Mouse (Mus musculus) kidney, adult 2 months (tissue): ENCODE data around the gene Rasl11b.

Source experiments
- CTCF ChIP-seq: fragments of 200-500 bp; conservative IDR thresholded peaks from 2 replicates; pipeline ENCODE4 v1.5.1; 2011; ENCODE audit warnings: low read depth, mild to moderate bottlenecking, control low read depth, low read length, moderate library complexity, mixed read lengths; ENCODE audit not compliant: insufficient read depth, insufficient read length
- POLR2A ChIP-seq: fragments of 200-500 bp; IDR thresholded peaks from one replicate; pipeline ENCODE4 v1.6.1; 2011; ENCODE audit warnings: low read depth, low read length, control low read depth

- TF ChIP-seq POLR2A (no peak), CTCF (no peak)
These were observed 22.9 kb upstream of the Rasl11b start for GRCm38 (mm10) chr5:74172208-74172607.
